Mouse (Mus musculus) spleen, postnatal 0 days (tissue): ENCODE measurements around the gene Slc6a13. TPM values are rescaled to one million over a fixed set of nuclear protein-coding genes. Genes with fewer than 3 reads are reported as not detected.

Source experiments
- polyA plus RNA-seq: library from polyadenylated mRNA; unstranded; fragments of >200 nt; fragmentation: Nextera tagmentation; extraction: Ambion mirVana; gene quantifications from 2 replicates; pipeline ENCODE4 v1.2.1, GENCODE M21; 2015

Slc6a13 gene
- polyA plus RNA-seq: 3.7 and 3.9 TPM in 2 replicates

DNA sequence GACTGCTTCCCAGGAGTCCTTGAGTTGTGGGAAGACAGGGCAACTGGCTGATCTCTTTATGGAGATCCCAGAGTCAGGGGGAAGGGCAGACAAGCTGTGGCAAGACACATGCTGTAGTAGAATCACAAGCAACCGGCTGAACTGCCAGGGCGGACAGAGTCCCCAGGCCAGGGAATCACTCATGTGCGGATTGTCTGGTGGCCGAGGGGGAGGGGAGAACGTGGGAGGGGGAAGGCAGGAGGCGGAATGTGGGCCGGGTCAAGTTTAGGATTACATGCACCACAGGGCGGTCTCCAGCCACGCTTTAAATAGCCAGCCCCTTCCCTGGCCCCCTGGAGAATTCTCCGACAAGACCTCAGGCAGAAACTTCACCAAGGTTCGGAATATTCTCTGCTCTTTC, at the start of gene Slc6a13:
Gene Slc6a13 (plus strand): TSS at position 274 of the 400 bp plus-strand sequence.

DNA sequence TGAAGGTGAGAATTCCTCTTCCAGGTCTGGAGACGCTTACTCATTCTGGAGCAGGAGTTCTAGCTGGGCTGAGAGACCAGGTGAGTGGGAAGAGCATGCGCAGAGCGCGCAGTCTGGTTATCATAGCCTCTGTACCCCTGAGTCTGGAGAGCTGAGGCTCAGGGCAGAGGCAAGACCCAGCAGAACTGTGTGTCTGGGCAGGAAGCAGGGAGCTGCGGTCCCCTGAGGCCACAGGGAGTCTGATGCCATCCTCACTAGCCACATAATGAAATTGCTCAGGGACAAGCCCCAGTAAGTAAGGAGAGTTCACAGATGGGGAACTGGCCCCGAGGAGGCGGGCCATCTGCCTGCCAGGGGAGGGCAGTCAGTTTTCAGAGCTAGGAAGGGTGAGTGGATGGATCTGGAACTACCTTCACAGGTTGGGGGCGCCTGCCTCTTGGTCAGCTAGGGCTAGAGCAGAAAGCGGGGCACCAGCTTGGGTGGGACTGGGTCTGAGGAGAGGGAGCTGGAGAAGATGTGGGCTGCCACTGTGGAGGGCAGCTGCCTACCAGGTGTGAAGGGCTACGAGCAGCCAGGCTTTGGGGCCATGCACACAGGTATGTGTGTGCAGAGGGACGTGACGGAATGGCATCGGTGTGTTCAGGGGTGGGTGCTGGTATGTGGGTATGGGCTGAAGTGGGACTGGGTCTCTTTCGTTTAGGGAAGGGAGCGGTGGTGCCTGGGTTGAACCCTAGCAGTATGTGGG, 43.2 kb downstream of the Slc6a13 start, which contains the start of gene Slc6a12:
Gene Slc6a12 (plus strand): TSS at position 51 of the 745 bp plus-strand sequence.

Other genes starting within 250 kb of the Slc6a13 start
- gene Mical3, start 169.2 kb upstream of the Slc6a13 start, polyA plus RNA-seq: 11.8 and 11.9 TPM in 2 replicates
- 2.5 and 2.6 TPM in 2 replicates for gene Pex26, start 116.6 kb upstream of the Slc6a13 start, polyA plus RNA-seq
- 4.6 and 6.0 TPM in 2 replicates for gene Tuba8, start 89.5 kb upstream of the Slc6a13 start, polyA plus RNA-seq
- 12.1 and 16.2 TPM in 2 replicates for gene Usp18, start 54.3 kb upstream of the Slc6a13 start, polyA plus RNA-seq
- 0.37 and 0.58 TPM in 2 replicates for gene Slc6a12, start 42.8 kb downstream of the Slc6a13 start, polyA plus RNA-seq
- not detected in 2 replicates for gene Iqsec3, start 173.5 kb downstream of the Slc6a13 start, polyA plus RNA-seq